Mouse (Mus musculus): ENCODE results near the gene Gabra5.

The Gabra5 gene

DNA sequence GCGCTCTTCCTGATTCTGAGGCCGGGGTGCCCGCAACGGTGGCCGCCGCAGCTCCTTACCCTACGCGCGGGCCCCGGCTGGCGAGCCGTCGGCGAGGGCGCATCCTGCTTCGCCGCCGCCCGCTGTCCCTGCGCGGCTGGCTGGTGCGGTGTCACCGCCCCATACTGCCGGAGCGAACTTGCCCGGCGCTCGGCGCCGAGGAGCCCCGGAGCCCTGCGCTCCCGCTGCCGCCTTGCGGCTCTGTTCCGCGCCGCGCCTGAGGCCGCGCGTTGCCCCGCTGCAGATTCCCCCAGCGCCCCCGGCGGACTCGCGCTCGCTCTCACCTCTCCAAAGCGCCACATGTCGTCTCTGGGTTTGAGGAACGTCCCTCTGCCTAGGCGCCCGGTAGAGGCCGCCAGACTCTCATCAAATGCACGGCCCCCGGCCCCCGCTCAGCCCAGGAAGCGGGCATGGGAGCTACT, at the start of gene Gabra5:
TSS of gene Gabra5 (minus strand) at position 379 of the 461 bp plus-strand sequence.
- DNase-seq: no peak

DNA sequence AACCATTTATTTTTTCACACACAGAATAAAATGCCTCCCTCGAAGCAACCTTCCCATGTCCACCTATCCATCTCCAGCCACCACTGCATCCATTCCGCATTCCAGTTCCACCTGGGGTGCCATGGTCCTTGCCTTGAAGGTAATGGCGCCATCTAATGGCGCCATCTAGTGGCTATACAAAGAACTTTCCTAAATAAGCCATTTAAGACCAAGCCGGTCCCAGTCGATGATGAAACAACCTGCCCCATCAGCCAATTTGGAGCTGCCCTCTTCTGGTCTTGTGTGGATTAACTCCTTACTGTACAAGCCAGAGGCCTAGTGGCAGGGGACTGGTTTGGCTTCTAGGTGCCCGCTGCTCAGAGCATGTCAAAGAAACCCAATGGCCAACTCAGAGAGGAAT, 28.7 kb upstream of the Gabra5 start:
- no peak for DNase-seq

DNA sequence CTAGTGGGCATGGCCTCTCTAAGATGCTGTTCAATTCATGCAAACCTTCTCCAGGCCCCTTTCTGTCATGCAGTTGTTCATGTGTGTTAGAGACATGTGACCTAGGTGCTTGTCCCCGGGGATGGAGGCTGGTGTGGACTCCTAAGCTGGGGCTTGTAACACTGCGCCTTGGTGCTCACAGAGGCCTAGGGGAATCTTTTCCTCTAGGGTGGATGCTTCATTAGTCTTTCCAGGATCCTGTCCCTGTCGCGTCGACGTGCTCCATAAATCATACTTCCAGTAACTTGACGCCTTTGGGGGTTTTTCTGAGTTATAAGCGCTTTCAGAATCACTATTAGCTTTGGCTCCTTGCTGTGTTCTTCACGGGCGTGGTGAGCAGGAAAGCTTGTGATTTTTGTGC, 22.8 kb upstream of the Gabra5 start:
- DNase-seq: no peak

- no peak for DNase-seq
These were observed 20.1 kb upstream of the Gabra5 start for GRCm38 (mm10) chr7:57529954-57530353.

- DNase-seq: no peak
These were observed 19.6 kb upstream of the Gabra5 start for GRCm38 (mm10) chr7:57529451-57529850.

DNA sequence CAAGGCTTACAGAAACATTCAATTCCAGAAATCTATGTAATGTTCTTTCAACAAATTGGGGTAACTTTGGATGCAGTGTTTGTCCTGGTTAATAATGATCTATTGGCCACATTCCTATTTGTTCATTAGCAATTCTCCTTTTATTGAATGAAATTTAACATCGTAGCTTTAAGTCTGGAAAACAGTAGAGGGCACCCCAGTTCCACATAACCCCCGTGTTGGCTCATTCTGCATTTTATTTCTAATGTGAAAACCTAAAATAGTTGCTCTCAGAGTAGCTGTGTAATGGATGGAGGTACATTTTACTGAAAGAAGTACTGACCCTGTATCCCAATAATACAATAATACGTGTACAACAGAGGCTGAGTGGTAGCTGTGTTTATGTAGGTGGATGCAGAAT, 3.1 kb upstream of the Gabra5 start:
- no peak for DNase-seq

DNA sequence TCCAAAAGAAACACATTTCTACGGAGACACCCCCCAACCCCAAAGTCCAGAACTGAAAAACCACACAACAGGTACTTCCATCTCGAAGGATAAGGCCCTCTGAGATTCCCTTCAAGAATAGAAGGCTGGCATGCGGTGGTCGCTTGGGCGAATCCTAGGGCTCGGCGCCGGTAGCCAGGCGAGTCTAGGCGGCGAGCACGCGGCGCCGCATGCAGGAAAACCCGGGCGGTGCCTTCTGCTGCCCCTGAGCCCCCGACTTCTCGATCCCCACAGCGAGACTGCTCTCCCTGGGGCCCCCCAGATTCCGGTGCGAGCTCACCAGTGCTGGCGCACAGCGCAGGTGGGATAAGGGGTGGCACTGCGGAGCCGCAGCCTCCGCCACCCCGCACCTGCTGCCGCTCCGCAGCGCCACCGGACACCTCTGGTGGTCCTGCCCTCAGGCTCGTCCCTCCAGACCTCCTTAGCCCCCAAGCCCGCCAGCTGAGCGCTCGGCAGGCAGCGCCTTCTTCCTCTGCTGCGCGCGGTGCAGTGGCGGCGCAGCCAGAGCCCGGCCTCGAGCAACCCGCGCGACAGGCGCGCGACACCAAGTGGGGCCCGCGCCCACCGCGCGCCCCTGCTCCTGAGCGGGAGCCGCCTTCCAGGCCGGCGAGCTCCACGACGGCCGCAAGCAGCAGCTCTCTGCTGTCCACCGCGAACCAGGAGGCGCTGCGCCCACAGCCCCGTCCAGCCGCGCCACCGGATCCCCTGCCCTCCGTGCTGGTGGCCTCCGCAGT, 813 bp downstream of the Gabra5 start:
- DNase-seq: no peak

DNA sequence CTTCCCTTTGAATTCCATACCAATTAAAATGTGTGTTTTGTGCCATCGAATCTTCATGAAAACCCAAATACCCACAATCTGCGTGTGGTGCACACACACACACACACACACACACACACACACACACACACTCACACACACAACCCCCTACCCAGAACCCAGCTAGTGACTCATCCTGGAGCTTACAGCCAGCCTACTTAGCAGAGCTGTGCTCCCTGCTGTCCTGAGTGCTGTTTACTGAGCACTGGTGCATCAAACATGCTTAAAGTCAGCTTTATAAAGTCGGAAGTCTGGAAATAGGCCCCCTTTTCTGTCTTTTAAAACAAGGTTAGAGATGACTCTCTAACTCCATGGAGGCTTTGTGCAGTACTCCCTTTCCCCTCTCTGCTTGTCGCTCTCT, 7.0 kb downstream of the Gabra5 start:
- no peak for DNase-seq

- DNase-seq: no peak
These were observed 18.1 kb downstream of the Gabra5 start for GRCm38 (mm10) chr7:57491795-57492194.

DNA sequence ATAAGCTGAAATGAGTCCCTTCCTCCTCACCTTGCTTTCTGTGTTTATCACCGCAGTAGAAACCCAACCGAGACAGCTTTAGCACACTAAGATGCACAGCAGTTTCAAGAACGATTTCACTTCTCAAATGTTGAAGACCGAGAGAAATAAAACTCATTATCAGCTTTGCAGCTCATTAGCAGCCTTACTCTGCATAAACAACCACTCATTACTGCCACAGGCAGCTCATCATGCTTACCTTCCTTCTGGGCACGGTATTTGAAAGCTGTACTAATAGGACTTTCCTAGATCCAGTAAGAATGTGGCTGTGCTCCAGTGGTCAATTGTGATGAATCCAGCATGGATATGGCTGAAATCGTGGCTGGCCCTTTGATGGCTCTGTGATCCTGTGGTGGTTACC, 23.0 kb downstream of the Gabra5 start:
- no peak for DNase-seq

DNA sequence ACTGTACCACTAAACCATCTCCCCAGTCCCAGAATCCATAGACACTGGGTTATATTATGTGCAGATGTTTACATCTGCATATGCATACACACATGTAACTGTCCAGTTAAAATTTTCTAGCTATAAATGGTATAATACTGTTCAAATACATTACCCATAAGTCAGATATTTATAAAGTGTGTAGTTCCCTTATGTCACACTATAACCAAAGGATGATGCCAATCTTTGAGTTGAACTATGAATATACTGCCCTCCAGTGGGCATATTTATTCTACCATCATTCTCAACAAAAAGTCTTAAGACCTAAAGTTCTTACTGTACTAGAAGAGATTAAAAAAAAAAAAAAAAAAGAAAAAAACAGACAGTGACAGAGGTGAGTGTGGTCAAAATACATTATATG, 27.0 kb downstream of the Gabra5 start:
- no peak for DNase-seq

- DNase-seq: no peak
These were observed 35.9 kb downstream of the Gabra5 start for GRCm38 (mm10) chr7:57473811-57474525.

GRCm38 (mm10) chr7:57471316-57471715, 38.5 kb downstream of the Gabra5 start:
- no peak for DNase-seq

DNA sequence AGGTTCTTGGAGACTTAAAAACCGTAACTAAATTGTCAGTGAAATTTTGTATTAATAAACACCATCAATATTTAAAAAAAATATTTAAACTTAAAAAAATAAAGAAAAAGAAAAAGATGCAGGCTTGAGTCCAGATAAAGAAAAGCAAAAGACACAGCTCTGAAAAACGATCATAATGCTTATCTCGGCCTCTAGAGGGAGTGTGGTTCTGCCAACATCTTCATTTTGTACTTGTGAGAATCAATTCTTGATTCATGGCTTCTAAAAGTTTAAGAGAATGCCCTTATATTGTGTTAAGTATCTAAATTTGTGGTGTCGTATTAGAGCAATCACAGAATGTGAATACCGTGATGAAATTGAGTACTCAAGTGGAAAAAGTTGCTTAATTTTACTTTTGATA, 49.5 kb downstream of the Gabra5 start:
- DNase-seq: no peak

GRCm38 (mm10) chr7:57448239-57448638, 61.6 kb downstream of the Gabra5 start:
- DNase-seq: no peak

GRCm38 (mm10) chr7:57422675-57423074, 87.2 kb downstream of the Gabra5 start:
- no peak for DNase-seq

DNA sequence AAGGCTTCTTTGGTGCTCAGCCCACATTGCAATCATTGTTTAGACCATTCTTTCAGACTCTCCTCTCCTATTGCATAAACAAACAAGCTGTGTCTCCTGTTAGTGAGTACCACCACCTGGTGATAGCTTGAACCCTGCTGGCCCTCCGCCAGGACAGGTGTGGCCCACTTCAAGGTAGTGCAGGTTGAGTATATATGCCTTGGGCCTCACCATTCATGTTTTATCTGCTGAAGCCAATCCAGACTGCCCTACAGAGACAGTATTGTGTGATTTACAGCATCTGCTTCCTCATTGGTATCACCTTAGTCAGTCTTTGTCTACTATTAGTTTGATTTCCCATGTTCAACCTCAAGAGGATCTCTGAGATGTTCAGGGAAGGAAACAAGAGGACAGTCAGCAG, 88.8 kb downstream of the Gabra5 start:
- DNase-seq: no peak

DNA sequence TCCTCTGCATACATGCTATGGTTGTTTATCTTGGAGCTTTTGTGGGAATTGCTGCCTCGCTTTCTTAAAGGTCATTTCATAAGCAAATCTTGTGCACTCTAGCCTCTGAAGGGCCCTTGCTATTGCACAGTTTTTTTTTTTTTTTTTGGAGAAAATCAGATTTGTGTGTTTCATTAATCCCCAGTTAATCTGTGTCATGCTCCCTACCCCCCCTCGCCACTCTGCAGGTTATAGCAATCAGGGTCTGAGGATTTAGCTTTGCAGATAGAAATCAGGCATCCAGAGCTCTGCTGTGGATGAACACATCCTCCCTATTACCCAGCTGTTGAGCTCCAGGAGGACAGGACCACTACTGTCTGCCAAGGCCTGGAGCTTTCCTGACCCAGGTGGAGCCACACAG, 90.5 kb downstream of the Gabra5 start, which contains the start of gene Gabrb3:
TSS of gene Gabrb3 (plus strand) at position 301 of the 400 bp plus-strand sequence.
- DNase-seq: no peak

GRCm38 (mm10) chr7:57412896-57413295, 97.0 kb downstream of the Gabra5 start:
- DNase-seq: no peak

DNA sequence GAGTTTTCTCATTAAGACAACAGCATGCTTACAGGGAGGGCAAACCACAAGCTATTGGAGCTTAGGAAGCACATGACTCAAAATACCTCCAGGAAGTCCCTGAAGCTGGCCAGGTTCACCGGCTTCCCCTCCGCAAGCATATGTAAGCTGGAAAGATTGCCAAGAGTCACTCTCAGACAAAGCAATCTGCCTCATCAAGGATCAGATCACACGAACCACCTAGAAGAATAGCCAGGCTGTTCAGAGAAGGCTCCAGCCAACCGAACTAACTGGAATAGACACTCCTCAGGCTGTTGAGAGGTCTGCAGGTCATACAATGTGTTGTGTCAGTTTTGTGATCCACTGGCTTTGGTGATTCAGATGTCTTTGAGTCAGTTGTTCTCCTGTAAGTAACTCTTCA, 98.7 kb downstream of the Gabra5 start:
- no peak for DNase-seq

DNA sequence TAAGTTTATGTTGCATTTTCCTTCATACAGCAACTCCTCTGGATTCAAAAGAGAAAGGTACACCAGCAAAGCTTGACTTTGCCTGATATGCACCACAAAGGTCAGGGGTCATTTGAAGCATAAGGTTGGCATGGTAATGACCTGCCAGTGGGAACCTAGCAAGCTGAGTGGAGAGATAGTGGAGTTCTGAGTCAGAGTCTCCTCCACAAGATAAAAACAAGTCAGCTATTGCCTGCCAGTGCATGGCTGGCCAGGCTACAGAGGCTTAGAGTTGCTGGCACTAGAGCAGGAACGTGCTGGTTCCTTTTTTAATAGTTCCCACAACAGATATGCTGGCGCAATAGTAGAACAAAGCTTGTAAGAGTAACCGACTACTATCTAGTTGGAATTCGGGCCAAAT, 116.3 kb downstream of the Gabra5 start:
- DNase-seq: no peak

GRCm38 (mm10) chr7:57390046-57390445, 119.8 kb downstream of the Gabra5 start:
- no peak for DNase-seq

DNA sequence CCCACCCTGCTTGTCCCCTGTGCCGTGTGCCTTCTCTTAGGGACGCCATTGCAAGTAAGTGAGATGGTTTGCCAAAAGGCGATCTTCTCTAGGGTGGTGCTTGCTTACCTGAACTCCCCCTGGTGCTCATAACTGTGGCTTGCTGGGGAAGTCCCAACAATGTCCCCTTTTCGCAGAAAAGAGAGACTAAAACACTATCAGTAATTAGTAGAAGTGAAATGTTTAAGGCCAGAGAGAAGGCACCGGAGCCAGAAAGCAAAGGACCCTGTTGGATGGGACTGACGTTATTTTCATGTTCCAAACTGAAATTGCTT, 122.6 kb downstream of the Gabra5 start:
- no peak for DNase-seq

DNA sequence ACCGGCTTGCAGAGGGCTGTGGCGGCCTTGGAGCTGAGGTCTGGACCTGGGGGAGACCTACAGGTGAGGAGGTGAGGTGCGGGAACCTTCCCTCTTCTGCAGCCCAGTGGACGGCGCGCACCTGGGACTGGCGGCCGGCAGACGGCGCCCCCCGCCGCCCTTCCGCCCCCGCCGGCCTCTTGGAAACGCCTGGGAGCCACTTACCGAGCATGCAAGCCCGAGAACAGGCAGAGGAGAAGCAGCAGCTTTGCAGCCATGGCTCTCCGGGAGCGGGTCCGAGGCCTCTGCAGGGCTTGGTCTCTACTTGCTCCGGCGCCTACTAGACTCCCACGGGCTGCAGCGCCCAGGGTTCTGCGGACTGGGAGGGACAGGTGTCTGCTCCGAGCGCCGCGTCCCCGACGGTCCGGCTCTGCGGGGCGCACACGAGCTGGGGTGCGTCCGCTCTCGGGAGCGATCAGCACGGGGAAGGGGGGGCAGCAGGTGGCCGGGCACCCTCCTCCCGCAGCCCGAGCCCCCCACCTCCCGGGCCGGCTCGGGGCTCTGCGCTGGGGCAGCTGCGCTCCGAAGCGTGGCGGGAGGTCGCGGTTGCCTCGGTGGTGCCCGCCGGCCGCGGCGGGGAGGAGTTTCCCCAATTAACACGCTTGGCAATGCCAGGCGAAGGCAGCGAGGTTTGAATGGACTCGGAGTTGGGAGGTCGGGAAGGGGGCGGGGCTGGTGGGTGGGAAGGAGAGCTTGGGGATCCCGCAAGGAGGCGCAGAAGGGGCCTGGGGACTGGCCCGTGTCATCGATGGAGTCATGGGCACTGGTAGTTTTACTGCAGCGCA, 123.1 kb downstream of the Gabra5 start, which contains the start of gene Gabrg3:
TSS of gene Gabrg3 (minus strand) at position 672 of the 824 bp plus-strand sequence.
- DNase-seq: no peak
